Mouse (Mus musculus) kidney, postnatal 0 days (tissue): ENCODE results near the gene Asmt. TPM values are rescaled to one million over a fixed set of nuclear protein-coding genes. Genes with fewer than 3 reads are reported as not detected.
A peak's percentile ranks its signal among the peaks of the same experiment; 100 is the strongest.

Experiments used
- ATAC-seq: fragments of 200-750 bp; cut with Nextera tagmentation; replicated peaks from 2 replicates; pipeline ENCODE4 v1.8.0; 2017; ENCODE audit warnings: low read depth, moderate number of reproducible peaks, moderate TSS enrichment, moderate library complexity; ENCODE audit not compliant: low FRiP score
- DNase-seq: peaks from one replicate; pipeline ENCODE4 v3.0.0-alpha.2; 2016; ENCODE audit warnings: low spot score
- H3K27ac ChIP-seq: fragments of 300-500 bp; sonication (generic); 2 replicates; pipeline ENCODE4 v1.5.1; 2014; ENCODE audit warnings: mild to moderate bottlenecking
- H3K27me3 ChIP-seq: fragments of 300-500 bp; sonication (generic); 2 replicates; pipeline ENCODE4 v1.6.1; 2014; ENCODE audit warnings: low read length, mixed read lengths; ENCODE audit not compliant: insufficient read depth
- H3K36me3 ChIP-seq: fragments of 300-500 bp; sonication (generic); 2 replicates; pipeline ENCODE4 v1.6.1; 2014; ENCODE audit warnings: low read length, mixed read lengths; ENCODE audit not compliant: insufficient read depth
- H3K4me1 ChIP-seq: fragments of 300-500 bp; sonication (generic); replicated peaks from 2 replicates; pipeline ENCODE4 v1.6.1; 2014; ENCODE audit warnings: antibody characterized with exemption, low read length, mixed read lengths; ENCODE audit not compliant: insufficient read depth
- H3K4me2 ChIP-seq: fragments of 300-500 bp; sonication (generic); 2 replicates; pipeline ENCODE4 v1.6.1; 2014; ENCODE audit warnings: mild to moderate bottlenecking, low read length, moderate library complexity, mixed read lengths
- H3K4me3 ChIP-seq: fragments of 300-500 bp; sonication (generic); replicated peaks from 2 replicates; pipeline ENCODE4 v1.5.1; 2014; ENCODE audit warnings: low read depth, low read length
- H3K9ac ChIP-seq: fragments of 300-500 bp; sonication (generic); 2 replicates; pipeline ENCODE4 v1.6.1; 2014; ENCODE audit warnings: low read depth, low read length
- H3K9me3 ChIP-seq: fragments of 300-500 bp; sonication (generic); replicated peaks from 2 replicates; pipeline ENCODE4 v1.6.1; 2016; ENCODE audit warnings: low read length, inconsistent platforms, mixed read lengths
- CTCF ChIP-seq: IDR thresholded peaks from 2 replicates; pipeline ENCODE4 v1.5.1; 2016; ENCODE audit warnings: antibody characterized with exemption, low read depth, mild to moderate bottlenecking, moderate library complexity
- WGBS: fragments of 180-500 bp; shearing (Covaris S2); extraction: QIAGEN DNeasy Blood & Tissue Kit; methylation state at CpG from one replicate; pipeline ENCODE4 v1.1.7; 2014; 5-methylcytosine and 5-hydroxymethylcytosine counted together
- polyA plus RNA-seq: library from polyadenylated mRNA; unstranded; fragments of >200 nt; fragmentation: Nextera tagmentation; extraction: Ambion mirVana; gene quantifications from 2 replicates; pipeline ENCODE4 v1.2.1, GENCODE M21; 2015

Gene Asmt
- polyA plus RNA-seq: not detected in 2 replicates

DNA sequence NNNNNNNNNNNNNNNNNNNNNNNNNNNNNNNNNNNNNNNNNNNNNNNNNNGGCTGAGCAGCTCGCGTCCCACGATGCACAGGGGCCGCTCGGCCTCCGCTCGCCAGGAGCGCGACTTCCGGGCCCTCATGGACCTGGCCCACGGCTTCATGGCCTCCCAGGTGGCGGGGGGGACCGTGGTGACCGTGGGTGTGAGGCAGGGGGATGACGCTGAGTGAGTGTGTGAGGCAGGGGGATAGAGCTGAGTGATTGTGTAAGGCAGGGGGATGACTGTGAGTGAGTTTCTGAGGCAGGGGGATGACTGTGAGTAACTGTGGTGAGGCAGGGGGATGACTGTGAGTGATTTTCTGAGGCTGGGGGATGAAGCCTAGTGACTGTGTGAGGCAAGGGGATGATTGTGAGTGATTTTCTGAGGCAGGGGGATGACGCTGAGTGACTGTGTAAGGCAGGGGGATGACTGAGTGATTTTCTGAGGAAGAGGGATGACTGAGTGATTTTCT, at the start of gene Asmt:
Gene Asmt (plus strand): TSS at position 51 of the 499 bp plus-strand sequence.
- no peak for DNase-seq
- Histone ChIP-seq H3K4me1 (no peaks in the 10 kb centered on the region), H3K4me2 (no peak within 1 kb of the TSS), H3K27ac (no peak within 1 kb of the TSS), H3K9me3 (peaks cover 40% of the 10 kb centered on the region), H3K4me3 (no peak within 1 kb of the TSS), H3K9ac (no peak within 1 kb of the TSS), H3K36me3 (no peaks in the 10 kb centered on the region), H3K27me3 (no peaks in the 10 kb centered on the region)
- TF ChIP-seq CTCF: no peak
- WGBS: 96% methylated on average over 15 of the region's 16 CpGs
- peak; percentile 52; the same call in 1 of the 2 replicates for ATAC-seq

DNA sequence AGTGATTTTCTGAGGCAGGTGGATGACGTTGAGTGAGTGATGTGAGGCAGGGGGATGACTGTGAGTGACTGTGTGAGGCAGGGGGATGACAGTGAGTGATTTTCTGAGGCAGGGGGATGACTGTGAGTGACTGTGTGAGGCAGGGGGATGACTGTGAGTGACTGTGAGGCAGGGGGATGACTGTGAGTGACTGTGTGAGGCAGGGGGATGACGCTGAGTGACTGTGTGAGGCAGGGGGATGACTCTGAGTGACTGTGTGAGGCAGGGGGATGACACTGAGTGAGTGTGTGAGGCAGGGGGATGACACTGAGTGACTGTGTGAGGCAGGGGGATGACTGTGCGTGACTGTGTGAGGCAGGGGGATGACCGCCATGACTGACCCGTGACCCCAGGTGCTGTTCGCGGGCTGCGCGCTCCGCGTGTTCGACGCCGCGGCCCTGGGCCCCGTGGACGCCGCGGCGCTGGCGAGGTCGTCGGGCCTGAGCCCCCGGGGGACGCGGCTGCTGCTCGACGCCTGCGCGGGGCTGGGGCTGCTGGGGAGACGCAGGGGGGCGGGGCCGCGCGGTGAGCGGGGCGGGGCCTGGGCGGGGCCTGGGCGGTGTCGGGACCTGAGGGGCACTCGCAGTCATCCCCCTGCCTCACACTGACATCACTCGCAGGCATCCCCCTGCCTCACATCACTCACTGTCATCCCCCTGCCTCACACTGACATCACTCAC, 948 bp downstream of the Asmt start:
- DNase-seq (no peak), ATAC-seq (peak; percentile 75)
- no peaks in the 10 kb centered on the region for H3K36me3 ChIP-seq
- no peak overlapping the region for H3K27ac ChIP-seq
- 67% methylated on average over 33 of the region's 42 CpGs for WGBS
- H3K4me2 ChIP-seq: no peak overlapping the region
- H3K9ac ChIP-seq: no peak overlapping the region
- TF ChIP-seq CTCF: no peak
- H3K27me3 ChIP-seq: no peaks in the 10 kb centered on the region
- H3K4me3 ChIP-seq: no peak overlapping the region
- H3K9me3 ChIP-seq: peaks cover 40% of the 10 kb centered on the region
- no peaks in the 10 kb centered on the region for H3K4me1 ChIP-seq

DNA sequence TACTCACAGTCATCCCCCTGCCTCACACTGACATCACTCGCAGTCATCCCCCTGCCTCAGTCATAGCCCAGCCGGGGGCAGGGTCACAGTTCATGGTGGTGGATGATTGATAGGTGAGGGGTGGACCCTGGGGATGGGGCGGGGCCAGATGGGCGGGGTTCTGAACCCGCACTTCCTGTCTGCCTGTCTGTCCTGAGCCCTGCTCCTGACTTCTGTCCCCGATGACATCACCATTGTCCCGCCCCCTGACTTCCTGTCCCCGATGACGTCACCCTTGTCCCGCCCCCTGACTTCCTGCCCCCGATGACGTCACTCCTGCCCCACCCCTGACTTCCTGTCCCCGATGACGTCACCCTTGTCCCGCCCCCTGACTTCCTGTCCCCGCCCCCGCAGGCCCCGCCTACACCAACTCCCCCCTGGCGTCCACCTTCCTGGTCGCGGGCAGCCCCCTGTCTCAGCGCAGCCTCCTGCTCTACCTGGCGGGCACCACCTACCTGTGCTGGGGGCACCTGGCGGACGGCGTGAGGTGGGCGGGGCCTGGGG, 1.9 kb downstream of the Asmt start:
- no peak for TF ChIP-seq CTCF
- WGBS: 82% methylated on average over 27 of the region's 27 CpGs
- H3K9ac ChIP-seq: no peak overlapping the region
- peaks cover 40% of the 10 kb centered on the region for H3K9me3 ChIP-seq
- no peak overlapping the region for H3K4me3 ChIP-seq
- DNase-seq (no peak), ATAC-seq (peak; percentile 61)
- no peak overlapping the region for H3K4me2 ChIP-seq
- no peaks in the 10 kb centered on the region for H3K36me3 ChIP-seq
- H3K27me3 ChIP-seq: no peaks in the 10 kb centered on the region
- H3K4me1 ChIP-seq: no peaks in the 10 kb centered on the region
- no peak overlapping the region for H3K27ac ChIP-seq

DNA sequence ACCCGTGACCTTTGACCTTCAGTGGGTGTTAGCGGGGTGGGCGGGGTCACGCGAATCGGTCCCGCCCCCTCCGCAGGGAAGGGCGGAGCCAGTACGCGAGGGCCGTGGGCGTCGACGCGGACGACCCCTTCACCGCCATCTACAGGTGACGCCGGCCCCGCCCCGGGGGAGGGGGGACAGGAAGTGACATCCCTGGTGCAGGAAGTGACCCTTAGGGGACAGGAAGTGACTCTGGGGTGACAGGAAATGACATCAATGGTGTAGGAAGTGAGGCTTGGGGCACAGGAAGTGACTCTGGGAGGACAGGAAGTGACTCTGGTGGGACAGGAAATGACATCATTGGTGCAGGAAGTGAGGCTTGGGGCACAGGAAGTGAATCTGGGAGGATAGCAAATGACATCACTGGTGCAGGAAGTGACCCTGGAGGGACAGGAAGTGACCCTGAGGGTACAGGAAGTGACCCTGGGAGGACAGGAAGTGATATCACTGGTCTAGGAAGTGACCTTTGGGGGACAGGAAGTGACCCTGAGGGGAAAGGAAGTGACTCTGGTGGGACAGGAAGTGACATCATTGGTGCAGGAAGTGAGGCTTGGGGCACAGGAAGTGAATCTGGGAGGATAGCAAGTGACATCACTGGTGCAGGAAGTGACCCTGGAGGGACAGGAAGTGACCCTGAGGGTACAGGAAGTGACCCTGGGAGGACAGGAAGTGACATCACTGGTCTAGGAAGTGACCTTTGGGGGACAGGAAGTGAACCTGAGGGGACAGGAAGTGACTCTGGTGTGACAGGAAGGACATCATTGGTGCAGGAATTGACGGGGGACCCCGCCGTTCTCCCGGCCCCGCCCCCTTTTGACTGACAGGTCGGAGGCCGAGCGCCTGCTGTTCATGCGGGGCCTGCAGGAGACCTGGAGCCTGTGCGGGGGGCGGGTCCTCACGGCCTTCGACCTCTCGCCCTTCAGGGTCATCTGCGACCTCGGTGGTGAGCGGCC, 2.7 kb downstream of the Asmt start:
- DNase-seq (no peak), ATAC-seq (0 out of 2 replicates have a peak, but pooled peaks have one; percentile 12)
- Histone ChIP-seq H3K27ac (no peak overlapping the region), H3K36me3 (no peaks in the 10 kb centered on the region), H3K4me2 (no peak overlapping the region), H3K27me3 (no peaks in the 10 kb centered on the region), H3K4me1 (no peaks in the 10 kb centered on the region), H3K4me3 (no peak overlapping the region), H3K9me3 (peaks cover 40% of the 10 kb centered on the region), H3K9ac (no peak overlapping the region)
- 84% methylated on average over 33 of the region's 39 CpGs for WGBS
- no peak for TF ChIP-seq CTCF

DNA sequence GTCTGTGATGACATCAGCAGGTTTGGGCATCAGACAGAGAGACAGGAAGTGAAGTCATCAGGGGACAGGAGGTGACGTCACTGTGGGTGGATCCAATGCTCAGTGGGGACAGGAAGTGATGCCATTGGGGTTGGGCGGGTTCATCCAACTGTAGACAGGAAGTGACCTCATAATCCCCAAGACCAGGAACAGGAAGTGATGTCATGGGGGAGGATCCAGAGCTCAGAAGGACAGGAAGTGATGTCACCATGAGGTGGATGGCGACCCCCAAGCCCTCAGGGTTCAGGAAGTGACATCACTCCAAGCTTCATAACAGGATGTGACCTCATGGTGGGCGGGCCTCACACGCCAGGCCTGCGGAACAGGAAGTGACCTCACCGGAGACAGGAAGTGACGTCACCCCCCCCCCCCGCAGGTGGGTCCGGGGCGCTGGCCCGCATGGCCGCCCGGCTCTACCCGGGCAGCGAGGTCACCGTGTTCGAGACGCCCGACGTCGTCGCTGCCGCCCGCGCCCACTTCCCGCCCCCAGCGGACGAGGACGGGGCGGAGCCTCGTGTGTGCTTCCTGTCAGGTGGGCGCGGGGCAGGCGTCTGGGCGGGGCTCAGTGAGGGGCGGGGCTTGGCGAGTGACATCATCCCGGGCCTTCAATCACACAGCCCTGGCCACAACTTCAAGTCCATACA, 3.6 kb downstream of the Asmt start:
- no peak overlapping the region for H3K27ac ChIP-seq
- DNase-seq (no peak), ATAC-seq (peak; percentile 47; the same call in 1 of the 2 replicates)
- no peaks in the 10 kb centered on the region for H3K36me3 ChIP-seq
- H3K4me2 ChIP-seq: no peak overlapping the region
- H3K4me1 ChIP-seq: no peaks in the 10 kb centered on the region
- H3K27me3 ChIP-seq: no peaks in the 10 kb centered on the region
- H3K9me3 ChIP-seq: peaks cover 40% of the 10 kb centered on the region
- no peak overlapping the region for H3K9ac ChIP-seq
- H3K4me3 ChIP-seq: no peak overlapping the region
- WGBS: 98% methylated on average over 34 of the region's 39 CpGs
- no peak for TF ChIP-seq CTCF
